Mouse (Mus musculus): ENCODE measurements at regions not wholly inside any gene's neighbourhood (a gene's known extent, or its start where the extent isn't known, plus 50 kb on each side); places are given as distances from the start of the nearest gene placed in this dataset.
"Not testable (repeated sequence)": the region's sequence is repeated elsewhere in the genome, so short reads cannot be mapped to it uniquely, and the experiment has no call there.

DNA sequence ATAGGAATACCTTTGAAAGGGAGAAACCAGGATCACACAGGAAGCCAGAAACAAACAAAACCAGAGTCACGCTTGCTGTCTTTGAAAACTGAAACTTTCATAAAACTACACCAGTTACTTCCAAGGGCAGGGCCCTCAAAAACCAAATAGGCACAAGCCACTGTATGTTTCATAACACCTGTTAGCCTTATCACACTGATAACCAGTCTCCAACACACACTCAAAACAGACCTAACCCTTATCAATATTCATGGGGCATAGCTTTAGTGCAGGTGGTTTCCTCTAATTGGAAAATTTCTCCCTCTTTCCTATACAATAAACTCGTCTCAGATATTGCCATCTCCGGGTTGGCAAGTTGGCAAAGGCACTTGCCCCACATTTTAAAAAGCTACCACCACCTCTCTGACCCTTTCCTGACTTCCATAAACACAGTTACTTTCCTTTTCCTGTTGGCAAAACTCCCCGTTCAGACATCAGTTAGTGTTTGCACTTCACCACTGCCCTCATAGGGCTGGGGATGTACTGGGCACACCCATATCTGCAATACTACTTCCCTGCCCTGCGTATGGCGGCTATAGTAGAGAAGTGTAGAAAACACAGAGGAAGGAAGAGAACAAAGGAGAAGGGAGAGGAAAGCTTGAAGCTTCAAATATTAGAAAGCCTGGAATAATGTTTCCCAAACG lies 169.1 kb upstream of the Col8a1 start:
- no peak for DNase-seq (ENCODE audit: low spot score in 2 of 2)

DNA sequence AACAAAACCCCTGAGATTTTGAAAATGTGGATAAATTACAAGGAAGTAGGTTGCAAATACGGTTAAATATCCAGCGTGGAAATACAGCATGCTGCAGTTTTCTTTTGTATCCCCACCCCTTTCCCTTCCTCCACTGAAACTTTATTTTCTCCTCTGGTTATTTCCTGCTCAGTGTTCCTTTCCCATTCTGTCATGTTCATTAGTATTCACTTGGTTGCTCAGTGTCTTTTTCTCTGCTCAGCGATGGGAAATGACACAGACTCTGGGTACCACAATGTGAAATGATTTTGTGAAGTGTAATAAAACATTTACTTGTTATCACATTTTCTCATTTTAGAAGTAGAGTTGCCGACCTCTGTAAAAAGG lies 169.6 kb upstream of the Col8a1 start:
- no peak for DNase-seq (ENCODE audit: low spot score in 2 of 2)

- peak in 1 of 2 experiments; percentile 64 for DNase-seq (ENCODE audit: low spot score in 2 of 2)
Observed at GRCm38 (mm10) chr16:57927816-57928215, 173.3 kb upstream of the Col8a1 start.

GRCm38 (mm10) chr16:57928301-57928700 lies 173.8 kb upstream of the Col8a1 start:
- peak in 1 of 2 experiments; percentile 47 for DNase-seq (ENCODE audit: low spot score in 2 of 2)

DNA sequence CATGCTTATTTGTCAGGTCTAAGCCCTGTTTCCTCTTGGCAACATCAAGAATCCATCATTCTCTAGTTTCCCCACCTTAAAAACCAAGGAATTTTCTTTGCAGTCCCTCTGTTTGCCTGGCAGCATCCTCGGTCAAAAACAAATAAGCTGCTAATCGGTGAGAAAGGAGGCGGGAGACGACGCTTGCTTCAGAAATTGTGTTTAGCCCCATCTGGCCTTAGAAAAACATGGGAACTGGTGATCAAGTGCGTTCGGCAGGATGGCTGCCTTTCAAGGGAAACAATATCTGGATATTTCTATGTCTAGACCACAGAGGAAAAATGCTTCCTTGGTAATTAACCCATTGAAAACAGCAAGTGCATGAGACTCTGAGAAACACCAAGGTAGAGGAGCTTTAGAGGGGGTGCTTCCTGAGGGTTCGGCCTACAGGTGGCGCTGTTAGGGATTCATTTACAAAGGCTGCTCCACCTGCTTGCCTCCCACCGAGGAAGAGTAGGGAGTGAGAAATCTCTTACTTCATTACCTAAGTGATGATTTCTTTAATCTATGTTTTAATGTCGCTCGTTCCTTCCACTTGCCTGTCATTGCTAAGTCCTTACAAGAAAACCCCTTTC lies 174.7 kb upstream of the Col8a1 start:
- DNase-seq (ENCODE audit: low spot score in 2 of 2): peak in 1 of 2 experiments; percentile 10

- DNase-seq (ENCODE audit: low spot score in 2 of 2): no peak
Observed at GRCm38 (mm10) chr16:57945404-57945803, 190.9 kb upstream of the Col8a1 start.

- no peak for DNase-seq (ENCODE audit: low spot score in 2 of 2)
Observed at GRCm38 (mm10) chr16:57947309-57947708, 192.8 kb upstream of the Col8a1 start.

DNA sequence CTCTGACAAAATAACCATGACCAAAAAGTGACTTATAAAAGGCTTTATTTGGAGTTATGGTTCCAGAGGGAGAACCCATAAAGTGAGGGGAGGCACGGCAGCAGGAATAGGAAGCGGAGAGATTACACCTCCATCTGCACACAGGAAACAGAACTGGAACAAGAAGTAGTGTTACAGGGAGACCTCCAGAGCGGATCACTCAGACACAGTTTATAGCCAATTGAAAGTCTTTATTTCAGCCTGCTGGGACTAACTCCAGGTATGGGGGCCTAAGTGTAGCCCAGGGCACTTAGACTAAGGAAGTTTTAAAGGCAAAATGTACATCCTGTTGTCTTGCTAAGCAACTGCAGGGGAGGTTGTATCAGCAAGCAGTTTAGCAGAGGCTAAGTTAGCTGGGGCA lies 195.1 kb upstream of the Col8a1 start:
- DNase-seq (ENCODE audit: low spot score in 2 of 2): no peak

DNA sequence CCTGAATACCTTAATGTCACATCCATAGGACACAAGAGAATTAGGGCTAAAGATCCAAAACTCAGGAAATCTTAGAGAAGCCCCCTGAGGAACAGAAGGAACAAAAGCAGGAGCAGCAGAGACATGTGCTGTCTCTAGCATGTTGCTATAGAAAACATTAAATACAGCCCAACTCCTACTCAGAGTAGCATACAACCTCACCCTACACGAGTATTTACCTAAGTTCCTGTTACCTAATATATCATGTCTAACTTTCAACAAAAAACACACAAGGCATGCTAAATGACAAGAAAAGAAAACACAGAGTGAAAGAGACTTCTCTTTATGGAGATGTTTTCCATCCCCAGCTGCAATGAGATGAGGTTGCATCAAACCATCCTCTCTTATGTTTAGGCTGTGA lies 216.4 kb upstream of the Col8a1 start:
- no peak for DNase-seq (ENCODE audit: low spot score in 2 of 2)

- DNase-seq (ENCODE audit: low spot score in 2 of 2): no peak
Observed at GRCm38 (mm10) chr16:57984111-57984510, 229.6 kb upstream of the Col8a1 start.

- DNase-seq (ENCODE audit: low spot score in 2 of 2): peak; percentile 3 to 36
Observed at GRCm38 (mm10) chr16:58005740-58006139, 251.2 kb upstream of the Col8a1 start.

GRCm38 (mm10) chr16:58013557-58013956 lies 259.0 kb upstream of the Col8a1 start:
- no peak for DNase-seq (ENCODE audit: low spot score in 2 of 2)

DNA sequence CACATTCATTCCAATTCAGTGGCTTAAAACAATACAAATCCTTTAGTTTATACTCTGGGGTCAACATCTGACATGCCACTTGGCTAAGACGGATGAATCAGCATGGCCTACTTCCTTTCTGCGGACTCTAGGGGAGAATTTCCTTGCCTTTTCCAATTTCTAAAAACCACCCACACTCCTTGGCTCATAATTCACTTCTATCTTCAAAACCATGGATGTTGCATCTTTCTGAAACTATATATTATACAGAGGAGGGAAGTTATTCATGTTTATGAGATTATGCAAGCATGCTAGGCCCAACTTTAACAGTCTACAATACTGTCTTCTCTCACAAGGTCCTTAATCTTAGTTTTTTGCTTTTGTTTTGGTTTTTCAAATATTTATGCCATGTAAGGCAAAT lies 273.0 kb upstream of the Col8a1 start:
- DNase-seq (ENCODE audit: low spot score in 2 of 2): no peak

DNA sequence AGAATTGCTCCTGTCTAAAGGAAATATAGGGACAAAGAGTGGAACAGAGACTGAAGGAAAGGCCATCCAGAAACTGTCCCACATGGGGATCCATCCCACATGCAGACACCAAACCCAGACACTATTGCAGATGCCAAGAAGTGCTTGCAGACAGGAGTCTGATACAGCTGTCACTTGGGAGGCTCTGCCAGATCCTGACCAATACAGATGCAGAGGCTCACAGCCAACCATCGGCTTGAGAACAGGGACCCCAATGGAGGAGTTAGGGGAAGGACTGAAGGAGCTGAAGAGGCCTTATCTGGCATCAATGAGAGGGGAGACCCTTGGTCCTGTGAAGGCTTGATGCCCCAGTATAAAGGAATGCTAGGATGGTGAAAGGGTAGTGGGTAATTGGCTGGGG lies 274.0 kb upstream of the Col8a1 start:
- not testable (repeated sequence) for DNase-seq (ENCODE audit: low spot score in 2 of 2)

DNA sequence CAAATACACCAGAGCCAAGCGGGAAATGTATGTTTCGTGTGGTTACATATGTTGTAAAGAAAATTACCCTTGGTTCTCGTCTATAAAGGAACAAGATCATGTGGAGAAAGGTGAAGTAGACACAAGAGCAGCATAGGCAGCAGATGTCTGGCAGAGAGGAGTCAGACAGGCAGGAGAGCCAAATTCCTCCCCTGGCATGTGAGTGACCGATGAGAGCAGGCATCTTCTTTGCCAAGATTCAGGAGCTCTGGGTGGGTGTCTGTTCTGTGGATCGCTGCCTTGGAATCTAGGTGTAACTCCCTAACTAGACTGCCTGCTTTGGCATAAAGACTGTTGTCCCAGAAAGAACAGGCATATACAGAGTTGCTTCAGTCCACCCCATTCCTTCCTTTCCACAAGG lies 275.1 kb upstream of the Col8a1 start:
- DNase-seq (ENCODE audit: low spot score in 2 of 2): peak in 1 of 2 experiments; percentile 20

- DNase-seq (ENCODE audit: low spot score in 2 of 2): peak; percentile 3 to 7
Observed at GRCm38 (mm10) chr16:58068654-58069271, 314.2 kb upstream of the Col8a1 start.

DNA sequence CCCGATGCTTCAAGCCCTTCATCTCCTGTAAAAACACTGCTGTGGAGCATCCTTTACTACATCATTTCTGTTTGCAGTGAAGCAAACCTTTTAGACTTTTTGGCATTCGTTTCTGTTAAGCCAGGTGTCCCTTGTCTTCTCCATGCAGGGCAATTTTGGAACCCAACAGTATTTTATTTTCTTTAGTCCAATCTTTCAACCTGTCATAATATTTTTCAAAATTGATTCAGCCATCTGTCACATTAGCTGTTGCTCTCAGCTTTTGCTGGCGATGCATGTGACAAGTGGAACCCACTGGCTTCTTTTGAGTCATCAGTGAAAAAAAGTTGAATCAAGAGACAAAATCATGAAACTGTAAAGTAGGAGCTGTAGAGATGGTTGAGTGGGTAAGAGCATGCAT lies 317.9 kb upstream of the Col8a1 start:
- DNase-seq (ENCODE audit: low spot score in 2 of 2): peak; percentile 1 to 18

GRCm38 (mm10) chr16:58100351-58100750 lies 307.9 kb upstream of the Dcbld2 start:
- no peak for DNase-seq (ENCODE audit: low spot score in 2 of 2)

DNA sequence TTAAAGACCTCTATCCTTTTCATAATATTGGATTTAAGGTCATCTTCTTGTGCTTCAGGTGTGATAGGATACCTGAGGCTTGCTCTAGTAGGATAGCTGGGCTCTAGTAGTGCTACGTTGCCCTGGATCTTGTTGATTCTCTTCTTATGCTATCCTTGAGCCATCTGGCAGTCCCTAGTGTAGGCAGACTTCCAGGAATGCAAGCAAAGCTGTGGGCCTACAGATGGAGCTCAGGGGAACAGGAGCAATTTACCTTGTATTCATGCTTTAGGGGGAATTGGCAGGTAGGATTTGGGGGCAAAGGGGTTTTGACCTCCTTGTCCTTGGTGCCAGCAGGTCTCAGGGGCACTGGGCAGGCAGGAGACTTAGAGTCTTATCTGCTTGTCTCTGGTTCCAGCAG lies 297.8 kb upstream of the Dcbld2 start:
- peak in 1 of 2 experiments; percentile 4 for DNase-seq (ENCODE audit: low spot score in 2 of 2)

DNA sequence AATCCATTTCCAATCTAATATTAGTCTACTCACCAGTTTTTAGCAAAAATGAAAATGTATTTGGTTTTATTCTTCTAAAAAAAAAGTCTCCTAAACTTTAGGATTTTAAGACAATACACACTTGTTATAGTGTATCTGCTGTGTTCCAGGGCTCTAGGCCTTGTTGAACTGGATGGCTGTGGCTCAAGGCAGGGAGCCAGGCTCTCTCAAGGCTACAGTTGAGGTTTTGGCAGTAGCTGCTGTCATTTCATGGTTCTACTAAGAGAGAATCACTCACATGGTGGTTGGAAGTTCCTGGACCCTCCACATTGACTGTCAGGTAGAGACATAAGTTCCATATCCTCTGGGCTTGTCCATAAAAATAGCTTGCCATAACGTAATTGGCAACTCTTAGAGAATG lies 282.2 kb upstream of the Dcbld2 start:
- no peak for DNase-seq (ENCODE audit: low spot score in 2 of 2)

DNA sequence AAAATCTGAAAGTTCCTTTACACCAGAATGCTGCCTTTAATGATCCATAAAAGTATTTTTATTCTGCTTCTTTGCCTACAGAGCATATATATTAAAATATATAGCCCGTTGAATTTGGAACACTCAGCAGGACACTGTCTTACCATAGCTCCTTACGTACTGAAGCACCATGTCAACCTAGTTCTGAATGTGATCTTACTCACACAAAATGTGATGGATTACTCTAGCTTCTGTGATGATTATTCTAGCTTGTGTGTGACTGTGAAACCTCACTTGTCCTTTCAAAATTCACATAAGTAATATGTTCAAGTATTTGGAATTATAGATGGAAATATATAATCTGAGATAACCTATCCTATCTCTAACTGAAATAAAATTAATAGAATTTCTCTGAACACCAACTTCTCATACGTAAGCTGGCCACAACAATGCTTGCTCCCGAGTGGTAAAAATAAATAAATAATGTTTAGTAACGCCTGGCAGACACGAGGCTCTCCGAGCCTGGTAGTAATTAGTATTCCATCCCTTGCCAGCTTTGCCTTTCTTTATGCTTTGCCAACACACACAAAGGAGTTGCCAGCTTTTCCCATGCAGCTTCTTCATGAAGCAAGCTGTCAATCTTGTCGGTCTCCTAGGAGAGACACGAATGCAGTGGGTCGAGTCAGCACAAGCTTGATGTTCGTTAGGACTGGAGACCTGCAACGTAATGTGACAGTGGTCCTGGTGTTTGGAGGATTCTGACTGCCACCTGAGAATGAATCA lies 271.9 kb upstream of the Dcbld2 start:
- DNase-seq (ENCODE audit: low spot score in 2 of 2): peak; percentile 4 to 50

GRCm38 (mm10) chr16:58136979-58137378 lies 271.3 kb upstream of the Dcbld2 start:
- no peak for DNase-seq (ENCODE audit: low spot score in 2 of 2)
